Mouse (Mus musculus) embryo, embryonic 9.5 days (tissue): ENCODE data around the gene Snn.

Experiments
- DNase-seq: peaks from one replicate; pipeline ENCODE4 v3.0.0-alpha.2; 2017; ENCODE audit errors: extremely low spot score

Gene Snn

DNA sequence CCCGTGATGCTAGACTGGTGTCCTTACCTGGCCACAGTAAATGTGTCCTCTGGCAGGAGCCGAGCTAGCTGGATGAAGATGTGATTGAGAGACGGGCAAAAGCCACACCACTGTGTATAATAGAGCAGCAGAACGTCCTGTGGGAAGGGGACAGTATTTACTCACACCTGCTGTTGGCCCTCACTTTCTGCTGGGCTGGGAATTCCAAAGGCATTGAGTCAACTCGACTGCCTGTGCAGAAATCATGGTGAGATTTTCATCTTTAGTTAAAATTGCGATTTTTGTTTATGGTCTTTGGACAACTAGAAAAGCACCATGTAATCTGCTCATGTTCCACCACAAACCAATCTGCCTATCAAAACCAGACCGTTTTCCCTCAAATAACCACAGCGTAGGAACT is 23.4 kb downstream of the Snn start:
- DNase-seq, result no peak

DNA sequence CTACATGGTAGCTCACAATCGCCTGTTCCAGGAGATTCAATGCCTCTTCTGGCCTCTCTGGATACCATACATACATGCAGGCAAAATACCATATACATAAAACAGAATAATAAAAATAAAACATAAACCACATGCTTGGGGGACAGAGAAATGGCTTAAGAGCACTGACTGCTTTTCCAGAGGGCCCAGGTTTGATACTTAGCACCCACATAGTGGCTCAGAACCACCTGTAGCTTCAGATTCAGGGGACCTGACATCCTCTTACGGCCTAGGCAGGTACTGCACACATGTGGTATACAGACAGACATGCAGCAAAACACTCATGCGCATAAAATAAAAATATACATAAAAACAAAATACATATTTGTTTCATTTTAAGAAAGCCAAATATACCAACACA is 25.6 kb downstream of the Snn start:
- DNase-seq, result no peak

DNA sequence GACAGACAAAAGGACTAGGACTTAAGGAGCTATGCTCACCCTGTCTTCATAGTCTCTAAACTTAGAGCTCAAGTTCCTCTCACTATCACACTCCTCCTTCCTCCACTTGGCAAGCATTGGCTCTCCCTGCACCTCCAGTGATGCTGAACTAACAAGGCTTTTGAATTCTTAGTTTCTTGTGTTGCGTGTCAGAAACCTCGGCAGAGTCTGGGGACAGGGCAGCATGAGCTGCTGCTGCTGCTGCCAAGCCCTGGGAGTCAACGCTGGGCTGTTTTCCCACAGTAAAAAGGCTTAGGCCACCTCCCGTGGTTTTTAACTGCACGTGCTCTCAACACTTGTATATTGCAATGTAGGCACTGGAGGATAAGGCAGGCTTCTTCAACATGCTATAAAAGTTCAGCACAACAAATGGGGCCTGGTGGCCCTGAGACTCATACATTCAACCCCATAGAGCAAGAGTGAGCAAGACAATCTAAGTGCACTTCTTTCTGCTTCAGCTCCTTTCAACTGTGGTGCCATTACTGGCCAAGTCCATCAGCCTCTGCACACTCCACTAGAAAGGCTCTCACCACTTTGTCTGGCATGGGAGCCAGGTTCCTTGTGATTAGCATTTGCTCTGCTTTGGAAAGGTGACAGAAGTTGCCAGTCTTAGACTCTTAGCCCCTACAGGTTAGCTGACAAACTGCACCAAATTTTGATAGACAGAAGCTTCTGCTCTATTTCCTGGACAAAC is 26.3 kb downstream of the Snn start:
- DNase-seq, result no peak

DNA sequence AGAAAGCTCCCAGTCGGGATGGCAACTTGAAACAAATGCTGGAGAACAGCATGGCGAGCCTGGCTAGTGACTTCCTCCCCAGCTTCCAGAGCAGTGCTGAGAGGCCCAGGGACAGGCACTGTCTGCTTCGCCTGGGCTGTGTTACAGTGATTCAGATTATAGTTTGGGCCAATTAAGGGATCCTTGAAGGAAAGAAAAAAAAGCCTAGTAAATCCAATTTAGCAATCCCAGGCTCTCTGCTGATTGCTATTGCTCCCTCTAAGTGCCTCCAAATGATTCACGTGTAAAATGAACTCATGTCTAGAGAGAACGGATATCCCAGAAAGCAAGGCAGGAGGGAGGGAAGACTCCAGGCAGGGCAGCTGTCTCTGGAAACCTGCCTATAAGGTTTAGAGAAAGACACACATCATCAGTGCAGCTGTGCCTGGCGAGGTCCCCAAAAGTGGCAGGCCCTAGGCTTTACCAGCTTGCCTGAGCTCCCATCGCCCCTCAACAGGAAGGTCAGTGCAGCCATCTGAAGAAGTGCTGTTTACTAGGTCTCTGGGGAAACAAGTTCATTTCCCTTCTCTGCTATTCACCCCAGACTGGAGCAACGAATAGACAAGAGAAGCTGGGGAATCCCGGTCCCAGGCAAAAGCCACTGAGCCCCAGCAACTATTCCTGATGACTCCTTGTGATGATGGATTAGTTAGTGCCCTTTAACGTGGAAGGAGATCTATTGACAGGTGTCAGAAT is 30.3 kb downstream of the Snn start:
- DNase-seq, result no peak

DNA sequence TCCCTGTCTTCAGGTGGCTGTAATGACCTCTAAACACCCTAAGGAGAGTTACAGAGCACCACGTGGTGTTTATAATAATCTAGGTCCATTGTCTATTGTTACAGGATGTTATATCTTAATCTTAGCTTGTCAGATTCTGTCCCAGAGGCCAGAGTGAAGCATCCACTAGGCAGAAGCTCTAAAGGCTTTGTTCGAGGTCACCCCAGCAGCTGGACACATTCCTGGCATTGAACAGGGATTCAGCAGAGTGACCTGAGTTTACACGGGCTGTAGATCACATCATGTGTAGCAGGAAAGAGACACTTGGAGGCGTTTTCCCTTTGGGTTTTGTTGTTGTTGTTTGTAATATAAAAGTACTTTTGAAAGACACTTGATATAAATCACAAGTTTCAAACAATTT is 31.3 kb downstream of the Snn start:
- DNase-seq, result no peak

DNA sequence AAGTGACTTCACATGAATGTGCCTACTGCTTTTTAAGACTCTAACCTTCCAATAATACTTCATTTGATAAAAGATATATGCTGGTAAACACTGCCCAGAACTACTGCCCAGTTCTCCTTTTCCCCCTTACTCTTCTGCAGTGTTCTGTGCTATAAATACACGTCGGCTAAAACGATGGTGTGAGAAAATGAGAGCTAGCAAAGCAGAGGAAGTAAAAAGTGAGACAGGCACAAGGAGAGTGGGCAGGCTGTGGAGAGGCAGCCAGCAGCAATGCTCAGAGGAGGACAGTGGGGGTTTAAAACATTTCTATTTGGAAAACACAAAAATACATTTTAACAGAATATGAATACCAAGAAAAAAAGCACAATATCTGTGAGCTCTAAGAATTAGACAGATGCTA is 31.8 kb downstream of the Snn start:
- DNase-seq, result no peak

DNA sequence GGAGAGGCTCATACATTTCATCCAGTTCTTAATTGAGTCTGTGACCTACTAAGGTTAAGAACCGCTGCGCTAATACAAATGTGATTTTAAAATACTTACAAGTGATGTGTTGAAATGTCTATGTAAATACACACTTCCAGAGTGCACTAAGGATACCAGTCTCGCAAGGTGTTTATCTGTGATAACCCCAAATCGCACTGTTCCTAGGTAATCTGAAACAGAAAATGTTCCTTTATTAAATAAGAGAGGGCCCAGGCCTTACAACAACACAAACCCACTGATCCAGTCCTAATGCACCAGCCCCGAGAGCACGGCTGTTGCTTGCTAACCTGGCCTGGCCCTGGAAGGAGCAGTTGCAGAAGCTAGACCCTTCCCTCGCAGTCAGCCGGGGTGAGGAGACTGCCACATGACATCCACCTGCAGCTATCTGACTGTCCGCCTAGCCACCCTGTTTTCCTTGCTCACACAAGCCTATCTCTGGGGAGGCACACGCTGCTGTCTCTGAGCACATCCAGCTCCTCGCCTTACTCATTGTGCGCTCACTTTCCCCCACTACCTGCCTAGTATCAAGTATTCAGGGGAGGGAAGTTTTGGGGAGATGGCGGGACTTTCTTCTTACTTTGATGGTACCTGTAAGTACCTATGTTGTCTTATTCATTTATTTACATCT is 33.1 kb downstream of the Snn start:
- no peak for DNase-seq

DNA sequence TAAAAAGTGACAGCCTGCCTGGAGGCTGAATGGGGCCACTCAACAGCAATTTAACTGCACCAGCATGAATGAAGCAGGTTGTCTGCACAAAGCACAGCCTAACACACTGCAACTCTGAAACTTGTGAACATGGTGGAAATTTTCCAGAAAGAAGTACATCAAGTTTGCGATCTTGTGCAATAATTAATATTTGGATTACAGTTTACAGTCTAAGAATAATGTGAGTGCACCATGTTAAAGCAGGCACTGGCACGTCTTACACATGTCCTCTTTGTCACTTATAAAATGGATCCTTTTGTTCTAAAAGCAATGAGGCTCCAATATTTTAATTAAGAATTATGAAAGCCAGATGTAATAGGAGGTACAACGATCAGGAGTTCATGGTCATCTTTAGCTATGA is 36.6 kb downstream of the Snn start:
- DNase-seq, result no peak

DNA sequence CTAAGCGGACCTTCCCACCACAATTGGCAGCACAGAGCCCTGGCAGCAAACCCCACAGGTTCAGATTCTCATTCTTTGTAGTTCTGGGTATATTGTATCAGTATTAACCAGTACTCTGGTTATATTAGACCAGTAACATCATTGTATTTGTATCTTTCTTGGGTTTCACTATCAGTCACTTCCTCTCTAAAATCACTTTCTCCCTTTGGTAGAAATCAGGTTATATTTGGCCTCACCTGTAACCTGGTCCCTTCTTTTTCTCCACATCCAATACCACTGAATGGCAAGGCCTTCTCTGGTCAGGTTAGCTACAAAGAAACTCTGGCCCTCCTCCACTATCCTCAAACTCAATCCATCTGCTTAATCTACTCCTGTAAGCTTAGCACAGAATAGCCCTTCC is 44.2 kb downstream of the Snn start:
- DNase-seq, result no peak

DNA sequence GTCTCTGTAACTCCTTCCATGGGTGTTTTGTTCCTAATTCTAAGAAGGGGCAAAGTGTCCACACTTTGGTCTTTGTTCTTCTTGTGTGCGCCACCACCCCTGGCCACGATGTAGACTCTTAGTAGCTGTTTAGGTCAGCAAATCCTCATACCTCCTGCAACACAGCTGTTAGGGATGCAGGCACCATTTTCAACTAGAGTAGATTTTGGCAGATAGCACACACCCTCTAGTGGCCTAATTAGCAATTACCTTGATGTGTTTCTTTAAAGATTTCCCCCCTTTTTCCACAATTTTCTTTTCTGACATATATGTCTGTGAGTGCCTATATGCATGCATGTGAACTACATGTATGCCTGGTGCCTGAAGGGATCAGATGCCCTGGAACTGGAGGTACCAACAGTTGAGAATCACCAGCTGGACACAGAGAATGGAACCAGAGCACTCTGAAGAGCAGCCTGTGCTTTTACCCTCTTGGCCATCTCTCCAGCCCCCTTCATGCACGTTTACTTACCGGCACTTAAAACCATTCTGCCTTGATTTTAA is 48.5 kb downstream of the Snn start:
- peak; percentile 15 for DNase-seq

DNA sequence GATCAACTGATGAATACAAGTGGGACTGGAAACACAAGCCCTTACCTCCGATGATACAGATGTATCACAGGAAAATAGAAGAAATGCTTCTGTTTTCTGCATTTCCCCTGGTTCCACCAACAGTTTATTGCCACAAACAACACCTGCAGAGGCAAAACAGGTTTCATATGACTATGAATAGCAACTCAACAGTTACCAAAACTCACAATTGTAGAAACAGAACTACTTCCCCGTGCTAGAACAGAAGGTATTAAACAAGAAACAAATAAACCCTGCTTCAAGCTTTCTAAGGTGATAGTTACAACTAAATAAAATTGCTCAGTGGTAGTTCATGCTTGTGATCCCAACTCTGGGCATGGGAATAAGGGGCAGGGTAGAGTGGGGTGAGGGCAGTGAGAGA is 61.9 kb downstream of the Snn start:
- DNase-seq, result no peak

DNA sequence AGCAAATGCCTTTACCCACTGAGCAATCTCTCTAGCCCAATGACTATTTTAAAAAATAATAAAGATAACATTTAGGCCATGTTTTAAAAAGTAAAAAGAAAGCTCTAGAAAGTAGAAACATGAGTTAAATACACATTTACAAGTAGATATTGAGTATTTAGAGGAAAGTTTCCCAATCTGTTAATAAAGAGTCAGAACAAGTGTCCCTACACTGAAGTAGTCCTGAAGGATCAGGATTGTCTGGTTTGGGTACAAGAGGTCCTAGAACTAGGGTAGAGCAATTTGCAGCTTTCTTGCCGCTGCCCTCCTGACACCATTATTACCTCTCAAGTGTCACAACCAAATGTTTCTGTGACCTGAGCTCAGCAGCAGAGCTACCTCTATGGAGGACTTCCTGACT is 63.4 kb downstream of the Snn start:
- no peak for DNase-seq
